Mouse (Mus musculus) testis, adult 2 months (tissue): ENCODE measurements around the gene Prss45.
A peak's percentile ranks its signal among the peaks of the same experiment; 100 is the strongest.

Source experiments
- CTCF ChIP-seq: fragments of 200-500 bp; IDR thresholded peaks from 2 replicates; pipeline ENCODE4 v1.5.1; 2012; ENCODE audit warnings: low read depth, mild to moderate bottlenecking, inconsistent platforms, low read length, moderate library complexity; ENCODE audit not compliant: control insufficient read depth, insufficient read depth, insufficient replicate concordance
- POLR2A ChIP-seq: fragments of 200-500 bp; IDR thresholded peaks from 2 replicates; pipeline ENCODE4 v1.6.1; 2012; ENCODE audit warnings: low read depth, mild to moderate bottlenecking, inconsistent platforms, low read length, moderate library complexity; ENCODE audit not compliant: control insufficient read depth

DNA sequence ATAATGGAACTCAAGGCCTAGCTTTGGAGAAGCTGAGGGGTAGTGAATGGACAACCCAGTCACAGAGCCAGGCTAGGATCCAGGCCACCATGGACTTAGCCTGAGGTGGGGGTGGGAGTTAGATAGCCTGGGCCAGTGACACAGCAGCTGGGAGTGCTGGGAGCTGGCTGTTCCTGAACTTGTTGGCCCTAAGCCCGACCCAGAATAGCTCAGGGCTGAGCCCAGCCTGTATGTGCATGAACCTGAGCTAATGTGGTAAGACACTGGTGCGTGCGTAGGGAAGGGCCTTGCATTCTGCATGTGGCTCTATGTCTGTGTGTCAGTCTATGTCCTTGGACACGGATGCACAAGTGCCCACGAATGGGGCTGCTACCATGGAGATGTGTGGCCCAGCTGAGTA is 43.5 kb downstream of the Prss45 start:
- TF ChIP-seq POLR2A (peak; percentile 38; the same call in 1 of the 2 replicates), CTCF (no peak)
